Mouse (Mus musculus): ENCODE measurements around the gene Map2k4. TPM values are rescaled to one million over a fixed set of nuclear protein-coding genes. Genes with fewer than 3 reads are reported as not detected.

Gene Map2k4
- polyA plus RNA-seq, 1 experiment = 18.6 TPM

DNA sequence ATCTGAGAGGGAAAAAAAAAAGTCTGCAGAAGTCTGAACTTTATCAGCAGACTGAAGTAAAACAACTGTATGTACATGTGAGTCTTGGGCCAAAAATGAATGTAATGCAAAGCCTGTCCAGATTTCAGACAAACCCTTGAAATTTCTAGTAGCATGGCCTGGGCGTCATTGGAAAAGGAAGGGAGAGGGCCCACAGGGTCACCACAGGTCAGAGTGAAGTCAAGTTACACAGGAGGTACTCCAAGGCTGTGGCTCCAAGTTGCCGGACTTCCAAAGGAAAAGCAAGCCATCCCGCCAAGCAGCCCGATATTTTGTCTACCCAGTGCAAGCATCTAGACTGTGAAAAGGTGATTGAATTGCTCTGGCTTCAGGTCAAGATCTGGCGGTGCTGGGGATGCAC lies 141.8 kb downstream of the Map2k4 start:
- H3K36me3 ChIP-seq (ENCODE audit: control insufficient read depth, insufficient read depth, low read length) = no peaks in the 10 kb centered on the region
- H3K4me3 ChIP-seq (ENCODE audit: insufficient read depth, low read depth, low read length) = no peak overlapping the region
- H3K4me1 ChIP-seq (ENCODE audit: control insufficient read depth, insufficient read depth, low read length) = no peaks in the 10 kb centered on the region
- H3K27me3 ChIP-seq (replicated peaks; ENCODE audit: control insufficient read depth, insufficient read depth, low read length) = no peaks in the 10 kb centered on the region
- DNase-seq = no peak
- no peak overlapping the region for H3K27ac ChIP-seq (ENCODE audit: insufficient read depth, low read depth, low read length)
- TF ChIP-seq POLR2A (IDR thresholded peaks at IDR 0.05; ENCODE audit: low read depth, low read length) (no peak), CTCF (conservative IDR thresholded peaks at IDR 0.05; ENCODE audit: insufficient read depth, insufficient read length, low read depth, low read length) (no peak)
- 64% methylated on average over 5 of the region's 5 CpGs for WGBS

DNA sequence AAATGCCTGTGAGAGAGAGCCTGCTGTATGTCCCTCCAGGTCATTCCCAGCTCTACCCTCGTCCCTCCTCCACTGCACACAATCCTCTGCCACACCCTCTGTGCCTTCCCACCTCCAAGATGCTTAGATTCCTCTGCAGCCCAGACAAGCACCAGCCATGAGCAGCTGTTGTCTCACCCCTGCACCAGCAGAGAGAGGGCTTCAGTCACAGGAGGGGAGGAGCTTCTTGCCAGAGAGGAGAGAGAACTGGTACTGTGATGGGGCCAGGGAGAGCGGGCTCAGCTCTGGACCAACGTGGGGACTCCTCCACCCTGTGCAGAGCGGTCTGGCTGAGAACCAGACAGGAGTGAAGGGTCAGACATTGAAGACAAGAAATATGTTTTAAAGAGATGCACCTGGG lies 143.6 kb downstream of the Map2k4 start:
- no peak overlapping the region for H3K4me3 ChIP-seq (ENCODE audit: insufficient read depth, low read depth, low read length)
- H3K27ac ChIP-seq (ENCODE audit: insufficient read depth, low read depth, low read length) = no peak overlapping the region
- H3K36me3 ChIP-seq (ENCODE audit: control insufficient read depth, insufficient read depth, low read length) = no peaks in the 10 kb centered on the region
- no peak for TF ChIP-seq CTCF (conservative IDR thresholded peaks at IDR 0.05; ENCODE audit: insufficient read depth, insufficient read length, low read depth, low read length)
- 52% methylated on average over 4 of the region's 4 CpGs for WGBS
- H3K27me3 ChIP-seq (replicated peaks; ENCODE audit: control insufficient read depth, insufficient read depth, low read length) = no peaks in the 10 kb centered on the region
- DNase-seq = no peak
- H3K4me1 ChIP-seq (ENCODE audit: control insufficient read depth, insufficient read depth, low read length) = no peaks in the 10 kb centered on the region

DNA sequence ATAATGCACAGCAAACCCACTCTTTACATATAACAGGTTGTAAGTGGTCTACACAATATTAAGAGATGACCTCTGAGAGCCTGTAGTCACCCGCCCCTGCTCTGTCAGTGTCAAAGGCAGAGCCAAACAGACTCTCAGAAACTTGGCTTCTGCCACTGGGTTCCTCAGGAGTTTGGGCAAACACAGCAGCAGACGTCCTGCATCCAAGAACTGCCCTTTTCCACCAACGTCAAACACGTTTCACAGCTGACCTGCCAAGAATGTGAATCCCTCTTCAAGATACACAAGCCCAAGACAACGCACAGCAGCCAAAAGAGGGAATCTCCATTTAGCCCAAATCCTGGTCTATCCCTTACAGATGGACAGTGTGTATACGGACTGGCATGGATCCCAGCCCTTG lies 147.8 kb downstream of the Map2k4 start:
- H3K4me1 ChIP-seq (ENCODE audit: control insufficient read depth, insufficient read depth, low read length) = no peaks in the 10 kb centered on the region
- no peaks in the 10 kb centered on the region for H3K36me3 ChIP-seq (ENCODE audit: control insufficient read depth, insufficient read depth, low read length)
- no peaks in the 10 kb centered on the region for H3K27me3 ChIP-seq (replicated peaks; ENCODE audit: control insufficient read depth, insufficient read depth, low read length)
- TF ChIP-seq CTCF (conservative IDR thresholded peaks at IDR 0.05; ENCODE audit: insufficient read depth, insufficient read length, low read depth, low read length) (no peak), POLR2A (IDR thresholded peaks at IDR 0.05; ENCODE audit: low read depth, low read length) (no peak)
- no peak overlapping the region for H3K27ac ChIP-seq (ENCODE audit: insufficient read depth, low read depth, low read length)
- no peak for DNase-seq
- WGBS = 75% methylated on average over 6 of the region's 6 CpGs
- H3K4me3 ChIP-seq (ENCODE audit: insufficient read depth, low read depth, low read length) = no peak overlapping the region

Other genes starting within 250 kb of the Map2k4 start
- gene Zkscan6, start 18.9 kb upstream of the Map2k4 start, polyA plus RNA-seq (2012; rRNA removed) = 3.1 TPM in 2 replicates

Measured in kidney, adult 2 months (tissue).